Mouse (Mus musculus) gastrocnemius, postnatal 14 days (tissue): ENCODE measurements around the gene Rdh16f1. TPM values are rescaled to one million over a fixed set of nuclear protein-coding genes. Genes with fewer than 3 reads are reported as not detected.

ENCODE experiments used
- DNase-seq: peaks from one replicate; pipeline ENCODE4 v3.0.0; 2021; ENCODE audit warnings: mixed read lengths
- intact Hi-C: fragments of 180-260 bp; cut with DNase I; formaldehyde crosslinking; loops from one replicate; pipeline ENCODE4 v1.15.1; 2025; ENCODE audit warnings: low total_unique reads
- long read RNA-seq, 2 experiments: library from polyadenylated mRNA; stranded (forward); transcript quantifications; one replicate each; pipeline ENCODE4 v2.0.0; 2021
- total RNA-seq, 2 experiments: library from RNA; stranded (reverse); gene quantifications; 2 replicates each; pipeline ENCODE4 v1.2.3; 2021

The Rdh16f1 gene
- total RNA-seq = under 1 TPM; 0.24 to 0.51 TPM
- long read RNA-seq, experiment 1, partial matches to known transcripts = 0 of 1 reads
- long read RNA-seq, experiment 1, other reads (novel, unspliced or antisense) = 1 of 1 reads
- long read RNA-seq, experiment 2, partial matches to known transcripts = 0 of 3 reads
- long read RNA-seq, experiment 2, other reads (novel, unspliced or antisense) = 3 of 3 reads

- no peak for DNase-seq
- intact Hi-C loops = no loop called here
Observed at GRCm38 (mm10) chr10:127759181-127760110, at the start of gene Rdh16f1, which contains the start of gene Rdh1. Rdh16f1 (plus strand) TSS chr10:127759787. Rdh1 (plus strand) TSS chr10:127759721.

GRCm38 (mm10) chr10:127710331-127710730 is 49.3 kb upstream of the Rdh16f1 start:
- intact Hi-C loops = no loop called here
- no peak for DNase-seq

- intact Hi-C loops = no loop called here
- DNase-seq = no peak
Observed at GRCm38 (mm10) chr10:127712736-127713135, 46.9 kb upstream of the Rdh16f1 start.

GRCm38 (mm10) chr10:127721671-127722418 is 37.7 kb upstream of the Rdh16f1 start:
- intact Hi-C loops = no loop called here
- no peak for DNase-seq

- DNase-seq = no peak
- intact Hi-C loops = no loop called here
Observed at GRCm38 (mm10) chr10:127724178-127724577, 35.4 kb upstream of the Rdh16f1 start, which contains the start of gene Tac2. Tac2 (plus strand) TSS chr10:127724478.

GRCm38 (mm10) chr10:127725136-127725535 is 34.5 kb upstream of the Rdh16f1 start:
- intact Hi-C loops = no loop called here
- no peak for DNase-seq

- intact Hi-C loops = no loop called here
- no peak for DNase-seq
Observed at GRCm38 (mm10) chr10:127728437-127728836, 31.1 kb upstream of the Rdh16f1 start.

DNA sequence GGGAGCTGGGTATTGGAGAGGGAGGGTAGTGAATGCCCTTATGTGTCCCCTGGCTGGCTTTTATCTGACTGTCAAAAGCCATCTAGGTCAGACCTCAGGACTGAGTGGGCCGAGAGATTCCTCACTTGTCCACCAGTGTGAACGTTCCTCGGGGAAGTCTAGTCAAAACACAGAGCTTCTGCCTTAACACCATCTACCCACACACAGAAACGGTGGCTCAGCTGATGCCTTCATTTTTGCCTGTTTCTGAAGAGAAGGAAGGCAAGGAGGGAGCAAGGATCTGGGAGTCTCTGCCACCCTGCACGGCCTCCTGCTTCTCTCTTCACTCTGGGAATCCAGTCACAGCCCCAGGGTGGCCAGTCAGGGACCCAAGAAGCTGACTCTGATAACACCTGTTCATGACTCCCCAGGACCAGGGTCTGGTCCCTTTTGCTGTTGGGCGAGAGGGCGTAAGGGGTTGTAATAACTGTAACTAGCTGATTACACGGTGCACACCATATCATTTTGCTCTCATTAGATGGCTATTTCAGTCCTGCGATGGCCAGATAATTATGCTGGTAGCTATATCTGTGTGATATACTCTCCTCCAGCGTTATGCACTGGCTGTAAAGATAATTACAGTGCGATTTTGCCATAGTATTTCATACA is 29.2 kb upstream of the Rdh16f1 start:
- DNase-seq = no peak
- intact Hi-C loops = loop anchor here (5.0 to 10.0 kb wide), 2 partner anchors 33 to 86 kb away; partner anchors contain the start of gene Stat6

DNA sequence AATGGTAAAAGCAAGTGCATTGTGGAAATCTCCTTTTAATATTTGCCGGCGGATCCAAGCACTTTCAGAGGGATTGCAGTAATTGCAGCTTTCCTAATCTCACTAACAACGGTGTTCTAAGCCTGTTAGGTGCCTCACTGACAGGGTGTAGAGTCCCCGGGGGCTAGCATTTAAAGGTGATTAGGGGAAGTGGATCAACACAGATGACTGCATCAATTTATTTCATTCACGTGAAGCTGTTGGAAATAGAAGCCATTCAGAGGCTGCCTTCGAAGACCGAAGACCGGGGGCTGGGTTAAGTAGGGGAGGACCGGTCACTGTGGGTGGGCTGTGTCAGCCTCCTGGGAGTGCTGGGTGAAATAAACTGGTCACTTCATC is 28.7 kb upstream of the Rdh16f1 start:
- DNase-seq = no peak
- intact Hi-C loops = loop anchor here (5.0 to 10.0 kb wide), 2 partner anchors 34 to 86 kb away; partner anchors contain the start of gene Stat6

DNA sequence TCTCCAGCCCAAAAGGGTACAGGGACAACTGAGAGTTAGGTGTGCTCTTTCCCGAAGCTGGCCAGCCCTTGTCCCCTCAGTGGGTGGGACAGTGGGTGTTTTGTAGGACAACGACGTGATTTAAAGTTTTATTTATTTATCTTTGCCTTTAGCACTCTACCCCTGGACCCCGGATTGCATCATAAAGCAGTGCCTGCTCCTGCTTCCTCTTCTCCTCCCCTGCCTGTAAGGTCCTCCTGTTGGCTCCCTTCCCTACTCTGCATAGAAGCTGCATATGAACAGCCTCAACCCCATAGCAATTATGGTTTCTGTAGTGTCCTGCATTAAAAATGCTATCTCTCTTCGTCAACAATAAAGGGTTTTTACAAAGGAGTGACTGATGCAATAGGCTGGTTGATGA is 28.2 kb upstream of the Rdh16f1 start:
- DNase-seq = no peak
- intact Hi-C loops = loop anchor here (5.0 to 10.0 kb wide), 2 partner anchors 34 to 87 kb away; partner anchors contain the start of gene Stat6

DNA sequence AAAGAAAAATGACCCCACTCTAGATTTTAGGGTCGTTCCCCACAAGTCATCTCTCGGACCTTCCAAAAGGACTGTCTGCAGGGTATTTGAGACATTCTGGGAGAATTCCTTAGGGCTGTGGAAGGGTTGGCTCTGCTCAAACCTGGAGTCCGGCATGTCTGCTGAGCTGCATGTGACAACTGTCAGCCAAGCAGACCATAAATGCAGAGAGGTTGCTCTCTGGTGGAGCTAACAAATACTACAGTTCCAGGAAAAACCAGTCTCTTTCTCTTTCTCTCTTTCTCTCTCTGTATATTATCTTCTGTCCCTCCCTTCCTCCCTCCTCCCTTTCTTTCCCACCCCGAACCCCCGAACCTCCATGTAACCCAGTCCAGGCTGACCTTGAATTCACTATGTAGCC is 25.2 kb upstream of the Rdh16f1 start:
- intact Hi-C loops = loop anchor here (5.0 to 10.0 kb wide), 2 partner anchors 37 to 90 kb away; partner anchors contain the start of gene Stat6
- DNase-seq = no peak

DNA sequence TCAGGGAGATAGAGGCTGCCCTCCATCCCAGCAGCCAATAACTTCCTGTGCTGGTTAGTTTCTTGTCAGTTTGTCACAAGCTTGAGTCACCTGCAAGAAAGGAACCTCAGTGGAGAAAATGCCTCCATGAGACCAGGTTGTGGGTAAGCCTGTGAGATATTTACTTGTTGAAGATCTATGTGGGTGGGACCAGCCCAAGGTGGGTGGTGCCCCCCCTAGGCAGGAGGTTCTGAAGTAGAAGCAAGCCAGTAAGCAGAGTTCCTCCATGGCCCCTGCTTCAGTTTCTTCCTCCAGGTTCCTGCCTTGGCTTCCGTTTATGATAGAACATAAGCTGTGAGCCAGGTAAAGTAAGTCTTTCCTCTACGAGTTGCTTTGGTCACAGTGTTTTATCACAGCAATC is 23.3 kb upstream of the Rdh16f1 start:
- intact Hi-C loops = loop anchor here (5.0 to 10.0 kb wide), 2 partner anchors 91 to 201 kb away; partner anchors contain the start of gene Stat6
- no peak for DNase-seq

DNA sequence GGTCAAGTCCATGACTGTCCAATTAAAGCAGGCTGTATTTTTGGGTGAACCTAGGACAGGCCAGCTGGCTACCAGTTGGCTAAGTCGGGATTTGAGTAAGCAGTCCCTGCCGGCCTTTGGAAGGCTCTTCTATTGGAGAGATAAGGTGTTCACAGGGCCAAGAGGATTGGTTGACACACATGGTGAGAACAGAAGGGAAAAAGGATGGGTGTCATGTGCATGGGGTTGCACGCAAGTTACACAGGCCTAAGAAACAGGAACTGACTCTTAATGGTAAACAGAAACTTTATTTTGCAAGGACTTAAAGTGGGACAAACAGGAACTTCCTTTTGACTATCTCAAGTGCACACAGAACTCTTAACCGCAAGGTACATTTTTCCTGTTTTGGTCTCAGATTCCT is 22.7 kb upstream of the Rdh16f1 start:
- intact Hi-C loops = loop anchor here (5.0 to 10.0 kb wide), 2 partner anchors 92 to 200 kb away; partner anchors contain the start of gene Stat6

DNA sequence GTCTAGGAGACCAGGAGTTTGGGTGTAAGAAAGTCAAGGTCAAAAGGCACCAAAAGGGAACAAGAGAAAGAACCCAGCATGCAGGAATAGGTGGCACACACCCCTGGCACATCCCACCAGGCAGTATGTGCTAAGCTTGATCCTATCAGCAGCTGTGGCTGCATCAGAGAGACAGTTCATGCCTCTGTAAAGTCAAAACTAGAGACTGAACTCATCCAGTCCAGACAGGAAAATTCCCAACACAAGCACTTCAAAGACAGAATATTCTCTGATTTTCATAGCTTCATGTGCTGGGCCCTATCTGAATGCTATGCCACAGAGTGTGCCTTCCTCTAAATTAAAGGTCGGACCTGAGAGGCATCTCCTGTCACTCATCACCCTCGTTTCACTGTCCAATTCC is 22.0 kb upstream of the Rdh16f1 start:
- intact Hi-C loops = loop anchor here (5.0 to 10.0 kb wide), 2 partner anchors 93 to 200 kb away; partner anchors contain the start of gene Stat6
- no peak for DNase-seq

More for the DNA sequence above, 22.7 kb upstream of the Rdh16f1 start:
- no peak for DNase-seq

DNA sequence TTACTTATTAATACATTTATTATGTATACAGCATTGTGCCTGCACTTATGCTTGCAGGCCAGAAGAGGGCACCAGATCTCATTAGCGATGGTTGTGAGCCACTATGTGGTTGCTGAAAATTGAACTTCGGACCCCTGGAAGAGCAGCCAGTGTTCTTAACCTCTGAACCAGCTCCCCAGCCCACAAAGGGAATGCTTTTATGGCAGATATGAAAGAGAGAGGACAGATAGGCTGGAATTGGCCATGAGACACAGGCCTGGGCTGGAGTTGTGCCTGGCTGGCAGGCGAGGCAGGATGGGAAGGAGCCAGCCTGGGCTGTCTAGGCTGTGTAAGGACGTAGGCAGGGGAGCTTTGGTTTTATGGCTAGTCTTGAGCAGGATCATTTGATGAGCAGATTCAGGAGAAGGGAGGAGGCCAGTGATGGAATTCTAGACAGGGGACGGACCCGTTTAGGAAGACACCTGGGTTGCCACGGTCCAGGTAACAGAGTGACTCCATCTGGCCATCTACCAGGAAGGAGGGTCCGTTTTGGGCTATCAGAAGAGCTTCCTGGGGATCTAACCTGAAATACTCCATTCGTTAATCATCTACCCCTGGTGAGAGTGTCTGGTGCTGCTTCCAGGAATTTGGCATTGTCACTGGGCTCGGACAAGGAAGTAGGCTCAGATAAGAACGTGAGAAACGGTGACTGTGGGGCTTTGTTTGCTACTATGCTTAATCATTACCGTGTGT is 21.3 kb upstream of the Rdh16f1 start:
- intact Hi-C loops = loop anchor here (5.0 to 10.0 kb wide), 2 partner anchors 94 to 199 kb away; partner anchors contain the start of gene Stat6
- no peak for DNase-seq

GRCm38 (mm10) chr10:127739083-127739660 is 20.4 kb upstream of the Rdh16f1 start, which contains the start of gene Zbtb39:
Zbtb39 (plus strand) TSS chr10:127739538.
- intact Hi-C loops = loop anchor here (5.0 to 10.0 kb wide), 2 partner anchors 94 to 198 kb away; partner anchors contain the start of gene Stat6
- peak; percentile 86 for DNase-seq

- DNase-seq = no peak
- intact Hi-C loops = loop anchor here (5.0 to 10.0 kb wide), 2 partner anchors 95 to 198 kb away; partner anchors contain the start of gene Stat6
Observed at GRCm38 (mm10) chr10:127739661-127740161, 19.9 kb upstream of the Rdh16f1 start.
